Mouse (Mus musculus) cerebellum, adult 9-10 months (tissue): ENCODE data around the gene Adgrl3.

Experiments used
- DNase-seq: peaks from one replicate; pipeline ENCODE4 v3.0.0; 2022

Adgrl3 gene

DNA sequence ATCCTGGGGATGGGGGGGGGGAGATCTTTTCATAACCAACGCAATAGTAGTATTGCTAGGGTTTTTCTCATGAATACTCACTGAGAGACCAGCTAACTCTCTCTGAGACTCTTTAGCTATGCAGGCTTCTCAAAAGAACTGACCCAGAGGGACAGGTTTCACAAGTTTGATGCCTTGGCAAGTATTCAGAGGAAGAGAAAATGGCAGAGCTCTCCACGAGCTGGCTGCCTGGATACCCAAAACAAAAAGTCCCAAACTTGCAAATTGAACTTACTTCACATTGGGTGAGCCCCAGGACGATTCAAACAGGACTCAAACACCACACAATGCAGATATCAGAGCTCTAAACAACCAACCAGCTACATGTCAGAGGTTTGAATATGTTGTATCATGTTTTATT lies 563.5 kb downstream of the Adgrl3 start:
- no peak for DNase-seq

DNA sequence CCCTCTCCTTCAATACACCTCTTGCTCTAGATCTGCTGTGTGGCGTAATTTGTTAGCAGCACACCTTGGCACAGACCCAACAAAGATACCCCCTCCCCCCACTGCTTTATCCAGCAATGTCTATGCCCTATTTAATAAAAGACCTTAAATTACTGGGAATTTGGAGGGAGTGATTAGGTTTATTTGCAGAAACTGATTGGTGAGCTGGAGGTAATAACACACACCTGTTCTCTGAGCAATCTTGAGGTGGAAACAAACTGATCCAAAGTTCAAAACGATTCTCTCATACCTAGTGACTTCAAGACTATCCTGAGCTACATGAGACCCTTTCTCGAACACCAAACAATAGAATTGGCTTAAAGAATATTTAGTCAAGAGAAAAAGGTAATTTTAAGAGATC lies 565.0 kb downstream of the Adgrl3 start:
- DNase-seq, result no peak

DNA sequence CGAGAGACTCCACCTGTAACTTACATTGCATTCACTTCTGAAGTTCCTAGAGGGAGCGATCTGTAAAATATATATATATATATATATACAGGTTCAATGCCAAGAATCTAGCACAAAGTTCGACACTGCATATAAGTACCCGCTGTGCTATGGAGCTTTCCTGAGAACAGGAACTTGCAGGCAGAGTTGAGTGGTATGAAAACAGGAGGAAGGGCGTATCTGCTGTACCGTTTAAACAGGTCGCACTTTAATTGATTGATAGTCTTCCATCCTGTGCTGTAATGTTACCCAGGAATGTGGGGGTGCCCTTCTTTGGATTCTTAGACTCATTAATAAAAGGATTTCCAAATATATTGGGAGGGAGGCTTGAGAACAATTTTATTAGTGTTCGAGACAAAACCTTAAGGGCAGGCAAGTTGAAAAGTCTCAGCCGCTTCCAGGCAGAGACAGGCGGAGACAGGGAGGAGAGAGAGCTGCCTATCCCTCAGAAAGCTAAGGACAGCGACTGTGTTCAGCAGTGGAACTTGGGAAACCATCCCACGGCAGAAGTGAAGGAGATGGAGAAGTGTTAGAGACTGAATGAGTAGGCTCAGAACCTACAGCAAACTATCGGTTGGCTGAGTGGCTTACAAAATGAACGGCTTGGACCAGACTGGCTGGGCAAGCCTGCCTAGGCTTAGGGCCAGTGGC lies 570.2 kb downstream of the Adgrl3 start:
- no peak for DNase-seq

DNA sequence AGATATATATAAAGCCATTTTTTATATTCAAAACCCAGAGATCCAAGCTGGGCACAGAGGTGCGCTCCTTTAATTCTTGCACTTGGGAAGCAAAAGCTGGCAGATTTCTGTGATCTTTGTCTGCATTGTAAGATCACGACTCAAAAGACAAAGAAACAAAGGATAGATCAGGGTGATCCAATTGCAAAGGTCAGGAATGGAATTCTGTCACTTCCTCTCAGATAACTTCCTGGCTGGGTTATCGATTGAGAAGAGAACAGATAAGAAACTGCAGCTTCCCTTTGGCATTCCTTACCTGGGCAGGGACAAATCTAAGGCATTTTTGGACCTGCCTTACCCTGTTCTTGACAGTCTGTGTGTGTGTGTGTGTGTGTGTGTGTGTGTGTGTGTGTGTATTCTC lies 571.5 kb downstream of the Adgrl3 start:
- no peak for DNase-seq

DNA sequence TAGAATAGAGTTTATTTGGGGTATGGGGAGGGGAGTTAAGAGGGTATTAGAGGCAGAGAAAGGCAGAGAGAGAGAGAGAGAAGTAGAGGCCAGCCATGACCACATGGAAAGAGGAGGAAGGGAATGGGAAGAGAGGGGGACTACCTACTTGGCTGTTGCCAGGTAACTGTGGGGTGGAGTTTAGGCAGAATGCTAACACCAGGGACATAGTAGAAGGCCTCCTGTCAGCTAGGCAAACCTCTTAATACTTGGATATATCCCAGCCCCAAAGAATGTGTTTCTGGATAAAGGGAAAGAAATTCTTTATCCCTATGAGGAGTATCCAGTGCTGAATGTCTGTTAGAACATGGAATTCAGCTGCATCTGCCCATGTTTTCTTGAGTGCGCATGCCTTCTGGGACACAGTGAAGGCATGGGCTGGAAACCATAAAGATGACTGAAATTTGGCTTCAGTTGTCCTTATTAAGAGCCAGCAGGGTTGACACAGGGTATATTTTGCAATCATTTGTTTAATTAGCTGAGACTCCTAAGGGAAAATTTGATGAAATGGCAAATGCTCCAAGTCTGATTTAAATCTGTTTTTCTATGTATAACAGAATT lies 573.6 kb downstream of the Adgrl3 start:
- DNase-seq, result no peak

DNA sequence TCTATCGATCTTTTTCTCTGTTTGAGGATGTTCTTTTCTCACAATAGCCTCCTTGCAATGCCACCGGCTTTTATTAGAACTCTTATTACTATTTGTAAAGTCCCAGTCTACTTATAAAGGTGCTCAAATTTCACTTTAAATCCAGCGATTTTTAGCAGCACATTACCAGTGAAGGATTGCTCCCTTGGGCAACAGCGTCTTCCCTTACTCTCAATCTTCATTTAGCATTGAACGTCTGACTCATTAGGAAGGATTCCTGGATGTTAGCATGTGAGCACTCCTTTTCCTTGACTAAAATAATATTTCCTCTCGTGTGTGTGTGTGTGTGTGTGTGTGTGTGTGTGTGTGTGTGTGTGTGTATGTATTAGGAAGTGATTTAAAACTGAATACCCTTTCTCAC lies 578.1 kb downstream of the Adgrl3 start:
- DNase-seq, result no peak

DNA sequence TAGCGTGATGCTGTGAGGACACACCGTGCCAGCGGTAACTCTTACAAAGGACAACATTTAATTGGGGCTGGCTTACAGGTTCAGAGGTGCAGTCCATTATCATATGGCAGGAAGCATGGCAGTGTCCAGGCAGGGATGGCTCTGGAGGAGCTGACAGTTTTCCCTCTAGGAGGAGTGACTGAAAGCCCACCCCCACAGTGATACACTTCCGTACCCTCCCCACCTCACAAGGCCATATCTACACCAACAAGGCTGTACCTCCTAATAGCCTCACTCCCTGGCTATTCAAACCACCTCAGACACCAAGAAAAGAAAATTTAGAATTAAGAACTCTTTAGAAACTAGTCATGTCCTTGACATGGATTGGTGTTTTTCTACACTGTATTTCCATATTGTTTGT lies 583.0 kb downstream of the Adgrl3 start:
- no peak for DNase-seq

- no peak for DNase-seq
Measured at GRCm38 (mm10) chr5:81605646-81606045, 585.7 kb downstream of the Adgrl3 start.

DNA sequence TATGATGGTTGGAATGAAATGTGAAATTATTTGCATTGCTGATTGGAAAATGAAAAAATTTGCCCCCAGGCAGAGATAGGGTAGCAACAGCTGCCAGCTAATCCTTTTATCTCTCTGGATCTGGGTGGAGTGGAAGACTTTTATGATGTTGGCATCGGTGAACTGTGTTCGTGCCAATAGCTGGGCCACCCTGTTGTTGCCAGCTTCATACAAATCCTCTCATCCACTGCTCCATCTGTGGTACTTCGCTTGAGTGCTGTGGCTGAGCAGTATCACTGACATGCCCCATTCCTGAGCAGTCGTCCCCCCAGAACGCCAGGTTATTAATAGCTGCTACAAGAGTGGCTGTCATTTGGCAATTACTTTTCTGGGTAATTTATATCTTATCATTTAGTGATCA lies 590.3 kb downstream of the Adgrl3 start:
- peak; percentile 19 for DNase-seq

GRCm38 (mm10) chr5:81614674-81615073 lies 594.7 kb downstream of the Adgrl3 start:
- no peak for DNase-seq

DNA sequence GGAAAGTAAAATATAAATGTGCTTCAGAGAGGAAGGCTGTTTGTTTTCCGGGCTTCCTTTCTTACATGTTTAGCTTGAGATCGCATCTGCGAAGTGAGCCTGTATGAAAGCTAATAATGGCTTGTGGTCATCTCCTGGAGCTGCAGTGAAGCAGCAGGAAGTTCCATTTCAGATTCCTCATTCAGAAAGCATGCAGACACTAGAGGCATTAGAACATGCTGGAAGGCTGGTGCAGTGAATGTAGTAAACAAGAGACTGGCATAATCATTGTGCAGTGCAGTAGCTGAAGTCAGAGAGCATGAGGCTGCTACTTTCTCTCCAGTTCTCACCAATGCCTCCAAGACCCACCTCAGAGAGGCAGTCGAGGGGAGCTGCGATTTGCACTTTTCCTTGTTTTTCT lies 601.2 kb downstream of the Adgrl3 start:
- DNase-seq, result no peak

DNA sequence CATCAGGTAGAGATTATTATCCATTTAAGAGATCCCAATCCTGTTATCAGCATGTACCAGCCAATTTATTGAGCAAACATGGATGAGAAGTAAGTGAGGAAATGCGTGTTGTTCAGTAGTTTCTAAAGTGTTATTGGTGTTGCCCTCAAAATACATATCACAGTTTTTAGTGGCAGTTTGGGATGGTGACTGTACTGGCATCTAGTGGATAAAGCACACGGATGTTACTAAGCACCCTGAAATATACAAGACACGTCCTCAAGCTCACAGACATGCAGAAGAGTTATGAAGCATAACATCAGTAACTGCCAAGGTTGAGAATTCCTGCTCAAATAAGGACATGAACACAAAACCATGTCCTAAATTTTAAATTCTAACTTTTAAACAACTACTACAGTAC lies 601.8 kb downstream of the Adgrl3 start:
- no peak for DNase-seq

- DNase-seq, result no peak
Measured at GRCm38 (mm10) chr5:81623846-81624245, 603.9 kb downstream of the Adgrl3 start.

- no peak for DNase-seq
Measured at GRCm38 (mm10) chr5:81636169-81636568, 616.2 kb downstream of the Adgrl3 start.

DNA sequence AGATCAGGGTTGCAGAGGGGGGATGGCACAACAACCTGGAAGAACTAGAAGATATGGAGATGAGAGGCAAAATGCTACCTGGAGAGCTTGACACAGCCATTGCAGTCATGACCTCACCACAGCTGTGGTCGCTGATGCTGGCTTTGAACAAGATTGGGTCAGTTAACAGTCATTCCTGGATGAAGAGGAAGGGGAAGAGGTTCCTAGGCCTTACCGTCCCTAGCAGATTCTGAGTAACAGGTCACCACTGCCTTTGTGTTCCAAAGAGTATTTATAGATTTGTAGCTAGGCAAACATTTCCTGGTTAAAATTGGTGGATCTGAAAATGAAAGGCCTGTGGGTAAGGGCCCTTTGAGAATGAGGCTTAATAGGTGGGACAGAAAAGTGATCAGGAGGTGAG lies 618.5 kb downstream of the Adgrl3 start:
- DNase-seq, result no peak

- no peak for DNase-seq
Measured at GRCm38 (mm10) chr5:81640118-81640517, 620.2 kb downstream of the Adgrl3 start.

GRCm38 (mm10) chr5:81645557-81645956 lies 625.6 kb downstream of the Adgrl3 start:
- DNase-seq, result no peak

DNA sequence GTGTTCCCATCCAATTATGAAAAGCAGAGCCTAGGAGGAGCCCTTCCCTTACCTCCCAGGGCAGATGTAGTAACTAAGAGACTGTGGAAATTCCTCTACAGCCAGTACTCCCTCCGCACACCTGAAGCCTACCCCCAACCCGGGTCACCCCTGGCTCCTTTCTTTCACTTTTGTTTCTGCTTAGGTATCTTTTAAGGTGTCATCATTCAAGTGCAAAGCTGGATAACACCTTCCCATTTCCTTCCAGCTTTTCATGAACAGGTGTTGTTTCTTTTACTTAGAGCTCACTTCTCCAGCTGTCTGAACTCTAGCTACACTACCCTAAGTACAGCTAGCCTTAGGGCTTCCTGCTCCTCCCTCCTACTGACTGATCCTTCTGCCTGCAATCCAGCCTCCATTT lies 634.0 kb downstream of the Adgrl3 start:
- DNase-seq, result no peak

GRCm38 (mm10) chr5:81661611-81662390 lies 641.9 kb downstream of the Adgrl3 start:
- DNase-seq, result no peak

- DNase-seq, result no peak
Measured at GRCm38 (mm10) chr5:81671025-81671424, 651.1 kb downstream of the Adgrl3 start.

- DNase-seq, result no peak
Measured at GRCm38 (mm10) chr5:81674275-81674974, 654.5 kb downstream of the Adgrl3 start.

DNA sequence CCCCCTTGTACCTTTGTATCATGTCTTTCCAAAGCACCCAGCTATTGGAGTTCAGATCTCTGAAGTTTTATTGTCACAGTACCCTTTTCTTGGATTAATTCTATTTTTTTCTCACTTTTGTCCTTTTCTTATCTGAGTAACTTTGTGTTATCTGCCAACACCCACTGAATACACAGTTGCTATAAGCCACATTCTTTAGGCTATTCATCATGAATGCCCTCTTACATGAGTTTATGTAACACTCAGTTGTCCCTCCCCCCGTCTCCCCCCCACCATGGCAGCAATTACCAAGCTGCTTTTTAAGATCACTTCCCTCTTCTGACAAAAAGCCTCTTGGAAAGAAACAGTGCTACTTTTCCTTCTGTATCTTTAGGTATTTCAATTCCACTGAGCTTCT lies 655.0 kb downstream of the Adgrl3 start:
- no peak for DNase-seq

- DNase-seq, result no peak
Measured at GRCm38 (mm10) chr5:81676896-81677295, 657.0 kb downstream of the Adgrl3 start.

DNA sequence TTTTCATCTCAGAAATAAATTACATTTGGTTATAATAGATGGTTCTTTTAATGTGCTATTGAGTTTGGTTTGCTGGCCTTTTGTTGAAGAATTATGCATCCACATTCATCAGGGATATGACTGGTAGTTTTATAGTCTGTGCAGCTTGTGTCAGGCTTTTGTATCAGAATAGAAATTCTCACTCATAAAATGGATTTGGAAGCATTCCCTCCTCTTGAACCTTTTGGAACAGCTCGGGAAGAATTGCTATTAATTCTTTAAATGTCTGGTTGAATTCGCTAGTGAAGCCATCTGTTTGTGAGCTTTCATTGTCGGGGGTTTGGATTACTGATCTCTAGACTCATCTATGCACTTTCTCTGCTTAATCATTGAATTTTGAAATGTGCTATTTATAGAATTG lies 666.3 kb downstream of the Adgrl3 start:
- no peak for DNase-seq
